Mouse (Mus musculus) ovary, adult 10 weeks (tissue): Measurements from ENCODE around the gene Mixl1. TPM values are rescaled to one million over a fixed set of nuclear protein-coding genes. Genes with fewer than 3 reads are reported as not detected.

Experiments
- polyA plus RNA-seq: library from polyadenylated mRNA; stranded (reverse); fragments of 350-450 nt; fragmentation: Illumina TruSeq; extraction: RNeasy Lipid Tissue Mini Kit (QIAGEN cat#74804); gene quantifications from one replicate; pipeline ENCODE4 v1.2.3, GENCODE M21; 2014

Gene Mixl1
- not detected for polyA plus RNA-seq

GRCm38 (mm10) chr1:180696626-180697352, at the start of gene Mixl1:
Gene Mixl1, minus strand, starts transcription at chr1:180697034.

GRCm38 (mm10) chr1:180725704-180726179, 28.9 kb upstream of the Mixl1 start, which contains the start of gene Acbd3:
Gene Acbd3, plus strand, starts transcription at chr1:180726043.

Other genes starting within 250 kb of the Mixl1 start
- gene Stum, start 213.5 kb downstream of the Mixl1 start, polyA plus RNA-seq = 1.6 TPM
- 37.9 TPM for gene Parp1, start 128.1 kb downstream of the Mixl1 start, polyA plus RNA-seq
- gene Lin9, start 55.9 kb downstream of the Mixl1 start, polyA plus RNA-seq = 33.6 TPM
- gene Acbd3, start 29.0 kb upstream of the Mixl1 start, polyA plus RNA-seq = 86.2 TPM
- 2,896 TPM for gene H3f3a, start 116.9 kb upstream of the Mixl1 start, polyA plus RNA-seq
- gene Sde2, start 154.1 kb upstream of the Mixl1 start, polyA plus RNA-seq = 39.5 TPM
- gene Lefty2, start 196.1 kb upstream of the Mixl1 start, polyA plus RNA-seq = 0.54 TPM
- 0.71 TPM for gene Pycr2, start 207.3 kb upstream of the Mixl1 start, polyA plus RNA-seq
- 0.29 TPM for gene Lefty1, start 238.0 kb upstream of the Mixl1 start, polyA plus RNA-seq
- 2.7 TPM for gene Tmem63a, start 245.3 kb upstream of the Mixl1 start, polyA plus RNA-seq